ENCODE assay signal across 39 mouse cellular contexts in the genomic region with DNA sequence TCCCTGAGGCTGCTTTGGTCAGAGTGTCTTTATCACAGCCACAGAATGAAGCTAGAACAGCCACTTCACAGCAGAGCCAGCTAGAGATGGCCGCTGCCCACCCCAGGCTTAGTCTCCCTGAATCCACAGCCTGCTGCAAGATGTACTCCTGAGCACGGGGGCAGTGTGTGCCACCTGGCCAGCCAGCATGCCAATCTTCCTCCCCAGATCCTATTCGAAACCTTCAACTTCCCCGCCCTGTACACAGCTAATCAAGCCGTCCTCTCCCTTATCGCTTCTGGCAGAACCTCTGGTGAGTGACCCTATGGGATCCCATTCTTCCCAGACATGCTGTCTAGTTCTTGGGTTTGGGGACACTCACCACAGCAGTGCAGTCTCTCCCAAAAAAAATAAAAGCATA. TPM values are rescaled to one million over a fixed set of nuclear protein-coding genes. Genes with fewer than 3 reads are reported as not detected.
DNase-seq lines count a peak whose midpoint lies in the region; ATAC-seq lines count a peak whose summit lies in the region.
"Had no signal": no experiment of that assay in that cellular context is flagged by ENCODE, and none has a peak within 500 bp of the region (broad histone marks: within the 10 kb centered on the region; RNA-seq: fewer than 3 reads in every experiment).

No protein-coding gene starts in this region.

- H3K36me3 ChIP-seq in kidney, embryonic 16.5 days (ENCODE audit: insufficient read depth, low read length): no peaks in the 10 kb centered on the region
- no peaks in the 10 kb centered on the region for H3K36me3 ChIP-seq in liver, embryonic 16.5 days (ENCODE audit: control insufficient read depth, insufficient read depth)
- H3K36me3 ChIP-seq: forebrain, embryonic 10.5 days; forebrain, embryonic 15.5 days; hindbrain, embryonic 10.5 days; hindbrain, embryonic 15.5 days; midbrain, embryonic 15.5 days; neural tube, embryonic 15.5 days had no signal

- no peak for DNase-seq in kidney, adult 9 months
- no peak for DNase-seq in left cerebral cortex, adult 9 months (ENCODE audit: low spot score in 2 of 2)
- no peak for DNase-seq in left cerebral cortex, postnatal 25 days (ENCODE audit: low spot score in 2 of 2)
- no peak for DNase-seq in B cell, adult 2 months
- DNase-seq: adrenal gland, postnatal 25 days; cerebellum, adult 2 months; cerebellum, postnatal 14 days; gastrocnemius, adult 2 months; heart, postnatal 14 days; kidney, adult 18-20 months; kidney, postnatal 4 days; lung, postnatal 36 days; right cerebral cortex, adult 18-20 months; spleen, adult 18-20 months; thymus, adult 18-20 months; thymus, postnatal 36 days had no signal

- no peak overlapping the region for H3K4me2 ChIP-seq in kidney, embryonic 16.5 days (replicated peaks; ENCODE audit: low read depth, low read length)
- H3K4me2 ChIP-seq in liver, embryonic 16.5 days (ENCODE audit: low read depth, low read length): no peak overlapping the region
- H3K4me2 ChIP-seq: forebrain, embryonic 15.5 days; hindbrain, embryonic 15.5 days; midbrain, embryonic 15.5 days; neural tube, embryonic 15.5 days had no signal

- H3K27me3 ChIP-seq in kidney, embryonic 16.5 days (ENCODE audit: insufficient read depth, low read length): no peaks in the 10 kb centered on the region
- no peaks in the 10 kb centered on the region for H3K27me3 ChIP-seq in liver, embryonic 16.5 days (ENCODE audit: control insufficient read depth, insufficient read depth, low read depth, low read length)
- H3K27me3 ChIP-seq: forebrain, embryonic 15.5 days; hindbrain, embryonic 15.5 days; midbrain, embryonic 15.5 days; neural tube, embryonic 15.5 days had no signal

- H3K4me3 ChIP-seq in kidney, embryonic 16.5 days (ENCODE audit: low read length): no peak overlapping the region
- no peak overlapping the region for H3K4me3 ChIP-seq in liver, embryonic 16.5 days (ENCODE audit: low read depth, low read length)
- H3K4me3 ChIP-seq: forebrain, embryonic 10.5 days; forebrain, embryonic 15.5 days; gastrocnemius, adult 2 months; hindbrain, embryonic 10.5 days; hindbrain, embryonic 15.5 days; midbrain, embryonic 15.5 days; neural tube, embryonic 15.5 days had no signal

- ATAC-seq in kidney, embryonic 16.5 days (ENCODE audit: low FRiP score, low TSS enrichment): no peak
- peak; percentile 37; the same call in 1 of the 2 replicates for ATAC-seq in erythroid progenitor cell, adult 5-6 weeks (replicated peaks; ENCODE audit: low FRiP score, poor library complexity, severe bottlenecking)
- ATAC-seq in liver, embryonic 16.5 days (ENCODE audit: low read depth): peak; percentile 54; the same call in 1 of the 2 replicates
- ATAC-seq: forebrain, embryonic 15.5 days; midbrain, embryonic 15.5 days had no signal

- no peak overlapping the region for H3K9ac ChIP-seq in kidney, embryonic 16.5 days (replicated peaks; ENCODE audit: low read length)
- H3K9ac ChIP-seq in liver, embryonic 16.5 days (ENCODE audit: low read depth, low read length): no peak overlapping the region
- H3K9ac ChIP-seq: forebrain, embryonic 15.5 days; hindbrain, embryonic 15.5 days; midbrain, embryonic 15.5 days; neural tube, embryonic 15.5 days had no signal

- WGBS in kidney, embryonic 16.5 days: 65% methylated on average over 6 of the region's 6 CpGs
- WGBS in liver, embryonic 16.5 days (ENCODE audit: insufficient replicate concordance): 36% methylated on average over 6 of the region's 6 CpGs

- intact Hi-C loops in left cerebral cortex, postnatal 25 days (cut with DNase I): no loop called here

- H3K27ac ChIP-seq in kidney, embryonic 16.5 days (ENCODE audit: low read length): 0 out of 2 replicates have a peak overlapping the region, but pooled peaks have one; percentile 10
- H3K27ac ChIP-seq in liver, embryonic 16.5 days (ENCODE audit: low read length): no peak overlapping the region
- H3K27ac ChIP-seq: forebrain, embryonic 10.5 days; forebrain, embryonic 15.5 days; gastrocnemius, adult 2 months; hindbrain, embryonic 10.5 days; hindbrain, embryonic 15.5 days; kidney, postnatal 0 days; midbrain, embryonic 15.5 days; neural tube, embryonic 15.5 days had no signal

- no peaks in the 10 kb centered on the region for H3K9me3 ChIP-seq in kidney, embryonic 16.5 days (ENCODE audit: low read length)
- no peaks in the 10 kb centered on the region for H3K9me3 ChIP-seq in liver, embryonic 16.5 days (replicated peaks; ENCODE audit: control insufficient read depth, low read length)
- H3K9me3 ChIP-seq: forebrain, embryonic 10.5 days; forebrain, embryonic 15.5 days; hindbrain, embryonic 10.5 days; hindbrain, embryonic 15.5 days; midbrain, embryonic 15.5 days; neural tube, embryonic 15.5 days had no signal

- H3K4me1 ChIP-seq in kidney, embryonic 16.5 days (ENCODE audit: insufficient read depth, low read length): no peaks in the 10 kb centered on the region; the same call in 1 of the 2 replicates
- H3K4me1 ChIP-seq in liver, embryonic 16.5 days (ENCODE audit: control insufficient read depth, low read depth, low read length): no peaks in the 10 kb centered on the region; the same call in 1 of the 2 replicates
- H3K4me1 ChIP-seq: forebrain, embryonic 15.5 days; hindbrain, embryonic 10.5 days; hindbrain, embryonic 15.5 days; midbrain, embryonic 15.5 days; neural tube, embryonic 15.5 days had no signal

RNA-seq across cellular contexts. Expression of gene Gm498, which starts 17.1 kb away (rescaled TPM):
- polyA plus RNA-seq in kidney, embryonic 16.5 days (2015; fragmentation: Nextera tagmentation; extraction: Ambion mirVana): not detected in 2 replicates
- not detected in 2 replicates for total RNA-seq in erythroid progenitor cell, adult 5-6 weeks (2015; ENCODE audit: low replicate concordance)
- not detected in 2 replicates for total RNA-seq in erythroid progenitor cell, adult 5-6 weeks (2017; ENCODE audit: low replicate concordance)
- polyA plus RNA-seq in liver, embryonic 16.5 days (2015; fragmentation: Nextera tagmentation; extraction: Ambion mirVana): not detected in 2 replicates
- total RNA-seq in left cerebral cortex, postnatal 25 days (2021): not detected
- total RNA-seq: adrenal gland, adult 18-20 months; adrenal gland, postnatal 25 days; gastrocnemius, adult 2 months; gastrocnemius, postnatal 4 days; heart, postnatal 14 days; layer of hippocampus, adult 8-10 months; layer of hippocampus, postnatal 25 days; left cerebral cortex, adult 8-10 months; liver, adult 2 months had no signal
- polyA plus RNA-seq: cerebellum, adult 2 months; embryonic facial prominence, embryonic 11.5 days; forebrain, embryonic 10.5 days; forebrain, embryonic 15.5 days; frontal cortex, adult 2 months; heart, embryonic 14.5 days; hindbrain, embryonic 10.5 days; hindbrain, embryonic 15.5 days; intestine, embryonic 14.5 days; kidney, postnatal 0 days; limb, embryonic 11.5 days; liver, adult 2 months; lung, embryonic 16.5 days; midbrain, embryonic 15.5 days; neural tube, embryonic 15.5 days; stomach, embryonic 16.5 days had no signal
